Mouse (Mus musculus): ENCODE results near the gene Ttc5.
"Not testable (repeated sequence)": the region's sequence is repeated elsewhere in the genome, so short reads cannot be mapped to it uniquely, and the experiment has no call there.

Ttc5 gene

GRCm38 (mm10) chr14:50771342-50771741 lies 14.0 kb downstream of the Ttc5 start:
- DNase-seq (ENCODE audit: low read depth, low spot score), result peak; percentile 56

DNA sequence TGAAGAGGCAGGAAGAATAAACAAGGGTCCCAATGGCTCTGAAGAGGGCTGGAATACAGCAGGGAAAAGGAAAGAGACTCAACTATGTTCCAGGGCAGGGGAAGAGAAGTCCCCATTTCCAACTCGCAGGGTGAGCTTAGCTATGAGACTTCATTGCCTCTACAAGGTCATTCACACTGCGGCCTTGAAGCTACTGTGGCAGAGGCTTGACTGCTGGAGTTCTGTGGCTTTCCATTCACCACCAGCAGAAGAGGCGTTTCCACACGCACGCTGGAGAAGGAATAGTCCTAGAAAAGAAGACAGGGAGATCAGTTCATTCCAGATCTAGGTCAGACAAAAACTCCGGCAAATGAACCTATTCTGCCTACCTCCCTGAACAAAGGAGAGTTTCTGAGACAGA lies 19.6 kb downstream of the Ttc5 start:
- DNase-seq (ENCODE audit: low read depth, low spot score), result peak; percentile 33

- no peak for DNase-seq (ENCODE audit: low read depth, low spot score)
These were observed 26.8 kb downstream of the Ttc5 start for GRCm38 (mm10) chr14:50758416-50759085.

GRCm38 (mm10) chr14:50744994-50745393 lies 40.3 kb downstream of the Ttc5 start, which contains the start of gene Olfr749:
Gene Olfr749, minus strand, starts transcription at chr14:50745094.
- DNase-seq (ENCODE audit: low read depth, low spot score), result no peak

- no peak for DNase-seq (ENCODE audit: low read depth, low spot score)
These were observed 43.7 kb downstream of the Ttc5 start for GRCm38 (mm10) chr14:50741584-50741983.

- no peak for DNase-seq (ENCODE audit: low read depth, low spot score)
These were observed 45.0 kb downstream of the Ttc5 start for GRCm38 (mm10) chr14:50740334-50740733.

DNA sequence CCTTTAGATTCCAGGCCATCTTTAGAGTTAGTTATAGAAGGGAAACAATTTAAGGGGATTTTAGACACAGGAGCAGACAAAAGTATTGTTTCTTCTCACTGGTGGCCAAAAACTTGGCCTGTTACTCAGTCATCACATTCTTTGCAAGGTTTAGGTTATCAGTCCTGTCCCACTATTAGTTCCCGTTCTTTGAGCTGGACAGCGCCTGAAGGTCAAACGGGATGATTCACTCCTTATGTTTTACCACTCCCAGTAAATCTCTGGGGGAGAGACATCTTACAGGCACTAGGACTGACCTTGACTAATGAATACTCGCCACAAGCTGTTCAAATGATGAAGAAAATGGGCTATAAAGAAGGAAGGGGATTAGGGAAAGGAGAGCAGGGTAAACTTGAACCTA lies 62.9 kb downstream of the Ttc5 start:
- DNase-seq (ENCODE audit: low read depth, low spot score), result not testable (repeated sequence)

DNA sequence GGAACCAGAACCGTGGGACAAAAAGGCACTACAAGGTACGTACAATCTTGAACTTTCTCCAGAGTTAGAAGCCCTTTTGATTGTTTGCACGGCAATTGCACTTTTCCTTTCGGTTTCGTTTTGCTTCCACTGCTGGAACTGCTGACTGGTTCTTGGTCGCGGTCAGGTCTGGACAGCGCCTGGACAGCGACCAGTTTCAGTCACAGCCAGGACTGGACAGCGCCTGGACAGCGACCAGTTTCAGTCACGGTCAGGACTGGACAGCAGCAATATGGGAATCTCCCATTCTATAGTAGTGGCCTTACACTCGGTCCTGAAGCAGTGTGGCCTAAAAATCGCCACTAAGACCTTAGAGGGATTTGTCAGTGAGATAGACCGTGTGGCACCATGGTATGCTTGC lies 65.4 kb downstream of the Ttc5 start:
- peak; percentile 2 for DNase-seq (ENCODE audit: low read depth, low spot score)
